Mouse (Mus musculus) forebrain, embryonic 11.5 days (tissue): ENCODE measurements at regions not wholly inside any gene's neighbourhood (a gene's known extent, or its start where the extent isn't known, plus 50 kb on each side); places are given as distances from the start of the nearest gene placed in this dataset.

Source experiments
- ATAC-seq: fragments of 200-750 bp; cut with Nextera tagmentation; replicated peaks from 2 replicates; pipeline ENCODE4 v1.8.0; 2017; ENCODE audit warnings: moderate TSS enrichment; ENCODE audit not compliant: low FRiP score
- DNase-seq: peaks from one replicate; pipeline ENCODE4 v3.0.0-alpha.2; 2017; ENCODE audit warnings: low spot score
- H3K27ac ChIP-seq: fragments of 300-500 bp; sonication (generic); 2 replicates; pipeline ENCODE4 v1.5.1; 2014; ENCODE audit warnings: low read depth, low read length
- H3K27me3 ChIP-seq: fragments of 300-500 bp; sonication (generic); 2 replicates; pipeline ENCODE4 v1.6.1; 2014; ENCODE audit warnings: mild to moderate bottlenecking, low read length, mixed read lengths; ENCODE audit not compliant: control insufficient read depth, insufficient read depth
- H3K36me3 ChIP-seq: fragments of 300-500 bp; sonication (generic); 2 replicates; pipeline ENCODE4 v1.6.1; 2014; ENCODE audit warnings: mild to moderate bottlenecking, low read length, moderate library complexity, mixed read lengths; ENCODE audit not compliant: control insufficient read depth, insufficient read depth
- H3K4me1 ChIP-seq: fragments of 300-500 bp; sonication (generic); replicated peaks from 2 replicates; pipeline ENCODE4 v1.6.1; 2014; ENCODE audit warnings: low read length, mixed read lengths; ENCODE audit not compliant: control insufficient read depth, insufficient read depth
- H3K4me2 ChIP-seq: fragments of 300-500 bp; sonication (generic); 2 replicates; pipeline ENCODE4 v1.6.1; 2014; ENCODE audit warnings: low read depth, mild to moderate bottlenecking, low read length, moderate library complexity, mixed read lengths; ENCODE audit not compliant: severe bottlenecking
- H3K4me3 ChIP-seq: fragments of 300-500 bp; sonication (generic); 2 replicates; pipeline ENCODE4 v1.5.1; 2014; ENCODE audit warnings: low read depth, low read length
- H3K9ac ChIP-seq: fragments of 300-500 bp; sonication (generic); 2 replicates; pipeline ENCODE4 v1.6.1; 2014; ENCODE audit warnings: low read length
- H3K9me3 ChIP-seq: fragments of 300-500 bp; sonication (generic); 2 replicates; pipeline ENCODE4 v1.6.1; 2016; ENCODE audit warnings: low read length, mixed read lengths; ENCODE audit not compliant: control insufficient read depth
- WGBS: fragments of 180-500 bp; shearing (Covaris S2); extraction: QIAGEN DNeasy Blood & Tissue Kit; methylation state at CpG from one replicate; pipeline ENCODE4 v1.1.7; 2014; 5-methylcytosine and 5-hydroxymethylcytosine counted together

GRCm38 (mm10) chr2:64860113-64860512 lies 164.7 kb downstream of the Grb14 start:
- DNase-seq (no peak), ATAC-seq (no peak; the same call in 1 of the 2 replicates)
- H3K27me3 ChIP-seq = no peaks in the 10 kb centered on the region
- H3K36me3 ChIP-seq = no peaks in the 10 kb centered on the region
- no peak overlapping the region for H3K9ac ChIP-seq
- no peak overlapping the region for H3K4me3 ChIP-seq
- no peaks in the 10 kb centered on the region for H3K9me3 ChIP-seq
- H3K27ac ChIP-seq = no peak overlapping the region
- WGBS = 58% methylated on average over 2 of the region's 2 CpGs
- H3K4me1 ChIP-seq = no peaks in the 10 kb centered on the region; the same call in 1 of the 2 replicates
- no peak overlapping the region for H3K4me2 ChIP-seq

GRCm38 (mm10) chr2:64853918-64854317 lies 170.9 kb downstream of the Grb14 start:
- no peak for ATAC-seq
- WGBS = 17% methylated on average over 7 of the region's 7 CpGs

GRCm38 (mm10) chr2:64852913-64853312 lies 171.9 kb downstream of the Grb14 start:
- H3K27ac ChIP-seq = no peak overlapping the region
- H3K27me3 ChIP-seq = no peaks in the 10 kb centered on the region
- WGBS = 56% methylated on average over 5 of the region's 5 CpGs
- H3K36me3 ChIP-seq = no peaks in the 10 kb centered on the region
- no peaks in the 10 kb centered on the region for H3K9me3 ChIP-seq
- ATAC-seq = no peak
- H3K4me2 ChIP-seq = no peak overlapping the region
- no peak for DNase-seq
- H3K4me3 ChIP-seq = no peak overlapping the region
- no peaks in the 10 kb centered on the region; the same call in 1 of the 2 replicates for H3K4me1 ChIP-seq
- H3K9ac ChIP-seq = no peak overlapping the region

More at GRCm38 (mm10) chr2:64853918-64854317, 170.9 kb downstream of the Grb14 start:
- Histone ChIP-seq H3K4me1 (no peaks in the 10 kb centered on the region; the same call in 1 of the 2 replicates), H3K27me3 (no peaks in the 10 kb centered on the region), H3K9ac (no peak overlapping the region), H3K9me3 (no peaks in the 10 kb centered on the region), H3K36me3 (no peaks in the 10 kb centered on the region), H3K4me2 (no peak overlapping the region), H3K4me3 (no peak overlapping the region), H3K27ac (no peak overlapping the region)
- peak; percentile 84 for DNase-seq

- Histone ChIP-seq H3K4me1 (no peaks in the 10 kb centered on the region; the same call in 1 of the 2 replicates), H3K9ac (no peak overlapping the region), H3K4me2 (no peak overlapping the region), H3K4me3 (no peak overlapping the region), H3K27me3 (no peaks in the 10 kb centered on the region), H3K9me3 (no peaks in the 10 kb centered on the region), H3K27ac (no peak overlapping the region), H3K36me3 (no peaks in the 10 kb centered on the region)
- peak; percentile 56 for ATAC-seq
- DNase-seq = no peak
- WGBS = 42% methylated on average over 4 of the region's 4 CpGs
Measured at GRCm38 (mm10) chr2:64851096-64851495, 173.7 kb downstream of the Grb14 start.

GRCm38 (mm10) chr2:64850656-64851055 lies 174.1 kb downstream of the Grb14 start:
- Histone ChIP-seq H3K9me3 (no peaks in the 10 kb centered on the region), H3K36me3 (no peaks in the 10 kb centered on the region), H3K9ac (no peak overlapping the region), H3K4me3 (no peak overlapping the region), H3K4me1 (no peaks in the 10 kb centered on the region; the same call in 1 of the 2 replicates), H3K27me3 (no peaks in the 10 kb centered on the region), H3K4me2 (no peak overlapping the region), H3K27ac (no peak overlapping the region)
- DNase-seq = no peak
- ATAC-seq = 0 out of 2 replicates have a peak, but pooled peaks have one; percentile 16
- WGBS = 86% methylated on average over 3 of the region's 3 CpGs

GRCm38 (mm10) chr2:64824494-64824893 lies 200.3 kb downstream of the Grb14 start:
- 72% methylated on average over 9 of the region's 9 CpGs for WGBS
- Histone ChIP-seq H3K27me3 (no peaks in the 10 kb centered on the region), H3K36me3 (no peaks in the 10 kb centered on the region), H3K4me3 (no peak overlapping the region), H3K4me1 (0 out of 2 replicates have a peak, but pooled peaks cover 2% of the 10 kb centered on the region), H3K9ac (no peak overlapping the region), H3K27ac (no peak overlapping the region), H3K9me3 (no peaks in the 10 kb centered on the region; the same call in 1 of the 2 replicates), H3K4me2 (no peak overlapping the region)
- ATAC-seq = peak; percentile 69
- DNase-seq = peak; percentile 50

- DNase-seq (no peak), ATAC-seq (no peak)
- 15% methylated on average over 7 of the region's 7 CpGs for WGBS
- Histone ChIP-seq H3K9me3 (no peaks in the 10 kb centered on the region; the same call in 1 of the 2 replicates), H3K27ac (no peak overlapping the region), H3K36me3 (no peaks in the 10 kb centered on the region), H3K4me1 (0 out of 2 replicates have a peak, but pooled peaks cover 2% of the 10 kb centered on the region), H3K4me2 (no peak overlapping the region), H3K27me3 (no peaks in the 10 kb centered on the region), H3K9ac (no peak overlapping the region), H3K4me3 (no peak overlapping the region)
Measured at GRCm38 (mm10) chr2:64823905-64824304, 200.9 kb downstream of the Grb14 start.

GRCm38 (mm10) chr2:64823074-64823473 lies 201.7 kb downstream of the Grb14 start:
- Histone ChIP-seq H3K4me3 (no peak overlapping the region), H3K4me1 (0 out of 2 replicates have a peak, but pooled peaks cover 2% of the 10 kb centered on the region), H3K4me2 (no peak overlapping the region), H3K27ac (no peak overlapping the region), H3K27me3 (no peaks in the 10 kb centered on the region), H3K36me3 (no peaks in the 10 kb centered on the region), H3K9me3 (no peaks in the 10 kb centered on the region; the same call in 1 of the 2 replicates), H3K9ac (no peak overlapping the region)
- WGBS = 20% methylated on average over 6 of the region's 6 CpGs
- DNase-seq (no peak), ATAC-seq (no peak)

- 70% methylated on average over 5 of the region's 5 CpGs for WGBS
- H3K4me1 ChIP-seq = no peaks in the 10 kb centered on the region
Measured at GRCm38 (mm10) chr2:64818159-64818558, 206.6 kb downstream of the Grb14 start.

More at GRCm38 (mm10) chr2:64818159-64818558, 206.6 kb downstream of the Grb14 start:
- no peak overlapping the region for H3K27ac ChIP-seq
- H3K9me3 ChIP-seq = no peaks in the 10 kb centered on the region
- no peak for DNase-seq
- no peak overlapping the region for H3K9ac ChIP-seq
- ATAC-seq = no peak
- H3K4me2 ChIP-seq = no peak overlapping the region
- H3K36me3 ChIP-seq = no peaks in the 10 kb centered on the region
- H3K4me3 ChIP-seq = no peak overlapping the region
- no peaks in the 10 kb centered on the region for H3K27me3 ChIP-seq
